Mouse (Mus musculus): Measurements from ENCODE around the gene Efhd1. TPM values are rescaled to one million over a fixed set of nuclear protein-coding genes. Genes with fewer than 3 reads are reported as not detected.

Gene Efhd1
- polyA plus RNA-seq (2014; fragmentation: Illumina TruSeq; extraction: RNeasy Lipid Tissue Mini Kit (QIAGEN cat#74804); ENCODE audit: low read depth, low replicate concordance): 324 TPM

DNA sequence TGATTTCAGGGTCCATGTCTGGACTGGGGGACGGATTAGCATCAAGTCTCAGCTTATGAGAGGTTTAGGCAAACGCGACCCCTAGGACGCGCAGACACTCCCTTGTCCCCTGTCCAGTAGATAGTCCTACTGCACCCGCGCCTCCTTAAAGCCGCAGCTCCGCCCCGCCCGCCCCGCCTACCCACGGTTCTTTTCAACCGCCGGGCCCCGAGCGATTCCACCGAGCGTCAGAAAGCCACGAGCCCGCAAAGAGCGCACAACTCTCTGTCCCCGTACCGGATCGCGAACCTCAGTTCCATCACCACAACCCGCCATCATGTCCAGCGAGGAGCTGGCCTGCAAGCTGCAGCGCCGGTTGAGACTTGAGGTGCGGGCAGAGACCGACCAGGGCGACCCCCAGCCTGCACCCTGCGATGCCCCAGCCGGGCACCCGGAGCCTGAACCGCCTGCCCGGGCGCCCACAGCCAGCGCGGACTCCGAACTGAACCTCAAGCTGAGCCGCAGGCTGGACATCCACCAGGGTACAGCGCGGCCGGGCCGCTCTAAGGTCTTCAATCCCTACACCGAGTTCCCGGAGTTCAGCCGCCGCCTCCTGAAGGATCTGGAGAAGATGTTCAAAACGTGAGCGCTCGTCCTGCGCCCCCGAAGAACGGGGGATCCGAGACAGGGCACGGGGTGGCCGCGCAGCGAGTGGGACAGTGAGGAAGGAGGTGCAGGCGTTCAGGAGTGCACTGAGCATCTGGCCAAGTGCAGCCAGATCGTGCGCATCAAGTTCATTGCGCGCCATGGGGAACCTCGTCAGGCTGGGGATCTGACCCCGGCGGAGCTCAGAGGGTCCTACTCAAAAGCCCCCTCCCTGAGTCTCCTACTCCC lies at the start of gene Efhd1:
TSS of gene Efhd1 (plus strand) at position 230 of the 873 bp plus-strand sequence.

DNA sequence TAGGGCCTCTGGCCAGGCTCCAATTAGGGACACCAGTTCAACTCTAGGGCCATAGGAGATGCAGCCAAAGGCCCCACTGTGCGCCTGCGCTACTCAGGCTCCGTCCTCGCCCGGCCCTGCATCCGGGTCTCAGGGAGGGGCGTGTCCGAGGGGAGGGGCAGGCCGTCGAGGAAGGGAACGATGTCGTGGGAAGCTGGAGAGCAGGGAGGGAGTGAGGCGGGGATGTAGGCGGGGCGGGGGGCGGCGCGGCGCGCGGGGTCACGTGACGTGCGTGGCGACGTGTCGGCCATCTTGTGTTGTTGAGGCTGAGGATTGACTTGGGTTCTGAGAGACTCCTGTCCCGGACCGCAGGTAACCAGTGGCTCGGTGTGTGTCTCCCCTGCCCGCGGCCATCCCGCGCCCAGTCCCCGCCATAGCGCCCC lies 62.6 kb downstream of the Efhd1 start, which contains the start of gene Gigyf2:
TSS of gene Gigyf2 (plus strand) at position 257 of the 422 bp plus-strand sequence.

Other genes with a start within 250 kb of the Efhd1 start
- gene Alppl2, start 174.4 kb upstream of the Efhd1 start, polyA plus RNA-seq (2014; fragmentation: Illumina TruSeq; extraction: RNeasy Lipid Tissue Mini Kit (QIAGEN cat#74804); ENCODE audit: low read depth, low replicate concordance): not detected
- gene Alpi, start 162.8 kb upstream of the Efhd1 start, polyA plus RNA-seq (2014; fragmentation: Illumina TruSeq; extraction: RNeasy Lipid Tissue Mini Kit (QIAGEN cat#74804); ENCODE audit: low read depth, low replicate concordance): not detected
- gene Akp3, start 139.4 kb upstream of the Efhd1 start, polyA plus RNA-seq (2014; fragmentation: Illumina TruSeq; extraction: RNeasy Lipid Tissue Mini Kit (QIAGEN cat#74804); ENCODE audit: low read depth, low replicate concordance): not detected
- not detected for gene Ecel1, start 107.8 kb upstream of the Efhd1 start, polyA plus RNA-seq (2014; fragmentation: Illumina TruSeq; extraction: RNeasy Lipid Tissue Mini Kit (QIAGEN cat#74804); ENCODE audit: low read depth, low replicate concordance)
- gene Prss56, start 81.0 kb upstream of the Efhd1 start, polyA plus RNA-seq (2014; fragmentation: Illumina TruSeq; extraction: RNeasy Lipid Tissue Mini Kit (QIAGEN cat#74804); ENCODE audit: low read depth, low replicate concordance): not detected
- gene Chrnd, start 73.8 kb upstream of the Efhd1 start, polyA plus RNA-seq (2014; fragmentation: Illumina TruSeq; extraction: RNeasy Lipid Tissue Mini Kit (QIAGEN cat#74804); ENCODE audit: low read depth, low replicate concordance): not detected
- not detected for gene Chrng, start 59.7 kb upstream of the Efhd1 start, polyA plus RNA-seq (2014; fragmentation: Illumina TruSeq; extraction: RNeasy Lipid Tissue Mini Kit (QIAGEN cat#74804); ENCODE audit: low read depth, low replicate concordance)
- 26.8 TPM for gene Eif4e2, start 50.4 kb upstream of the Efhd1 start, polyA plus RNA-seq (2014; fragmentation: Illumina TruSeq; extraction: RNeasy Lipid Tissue Mini Kit (QIAGEN cat#74804); ENCODE audit: low read depth, low replicate concordance)
- gene Gigyf2, start 62.6 kb downstream of the Efhd1 start, polyA plus RNA-seq (2014; fragmentation: Illumina TruSeq; extraction: RNeasy Lipid Tissue Mini Kit (QIAGEN cat#74804); ENCODE audit: low read depth, low replicate concordance): 114 TPM
- 2.8 TPM for gene Kcnj13, start 130.4 kb downstream of the Efhd1 start, polyA plus RNA-seq (2014; fragmentation: Illumina TruSeq; extraction: RNeasy Lipid Tissue Mini Kit (QIAGEN cat#74804); ENCODE audit: low read depth, low replicate concordance)
- gene Snorc, start 205.9 kb downstream of the Efhd1 start, polyA plus RNA-seq (2014; fragmentation: Illumina TruSeq; extraction: RNeasy Lipid Tissue Mini Kit (QIAGEN cat#74804); ENCODE audit: low read depth, low replicate concordance): not detected
- gene Neu2, start 245.5 kb downstream of the Efhd1 start, polyA plus RNA-seq (2014; fragmentation: Illumina TruSeq; extraction: RNeasy Lipid Tissue Mini Kit (QIAGEN cat#74804); ENCODE audit: low read depth, low replicate concordance): 3.0 TPM

All from kidney, adult 10 weeks (tissue).